In the genomic region with DNA sequence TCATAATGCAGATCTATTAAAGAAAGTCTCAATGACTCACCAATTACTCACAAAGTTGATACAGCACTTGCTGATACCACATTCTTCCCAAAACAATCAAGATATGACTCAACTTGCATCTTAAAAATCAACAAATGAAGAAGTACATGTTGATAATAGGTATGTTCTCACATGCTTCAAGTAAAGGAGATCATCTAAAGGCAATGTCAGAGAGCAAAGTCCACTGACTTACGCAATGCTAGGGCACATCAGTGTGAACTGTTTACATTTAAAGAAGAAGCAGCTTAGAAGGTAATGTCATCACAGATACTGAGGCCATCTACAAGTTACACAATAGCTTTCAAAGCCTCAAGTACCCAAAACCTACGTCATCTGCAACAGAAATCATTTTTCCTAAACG, we compare ENCODE assay signal across 15 mouse cellular contexts. TPM values are rescaled to one million over a fixed set of nuclear protein-coding genes. Genes with fewer than 3 reads are reported as not detected.
DNase-seq lines count a peak whose midpoint lies in the region; ATAC-seq and TF ChIP-seq lines count a peak whose summit lies in the region.
"Had no signal": no experiment of that assay in that cellular context is flagged by ENCODE, and none has a peak within 500 bp of the region (broad histone marks: within the 10 kb centered on the region; RNA-seq: fewer than 3 reads in every experiment).

No protein-coding gene starts in this region.

- intact Hi-C loops in left cerebral cortex, adult 2 months (cut with DNase I) = no loop called here

- no peaks in the 10 kb centered on the region for H3K36me3 ChIP-seq in C2C12 (ENCODE audit: control insufficient read depth, insufficient read depth)
- H3K36me3 ChIP-seq: embryonic facial prominence, embryonic 12.5 days; heart, embryonic 15.5 days; hindbrain, embryonic 13.5 days; midbrain, embryonic 12.5 days had no signal

- no peak for TF ChIP-seq CTCF in C2C12 (IDR thresholded peaks at IDR 0.05; ENCODE audit: control insufficient read depth, insufficient read depth, insufficient read length)
- TF ChIP-seq CTCF in left cerebral cortex, adult 2 months (IDR thresholded peaks at IDR 0.05) = no peak

- ATAC-seq in granulocyte monocyte progenitor cell, adult 5-6 weeks (replicated peaks; ENCODE audit: poor library complexity, severe bottlenecking) = peak; percentile 96
- ATAC-seq in monocyte, adult 5-6 weeks (replicated peaks; ENCODE audit: insufficient number of reproducible peaks, low FRiP score, low TSS enrichment, poor library complexity, severe bottlenecking) = peak; percentile 95

- peak; percentile 65 for DNase-seq in 3T3-L1 (ENCODE audit: low read depth, low spot score)
- DNase-seq in cerebellum, adult 11-12 months = no peak
- DNase-seq in layer of hippocampus, adult 8-10 months (ENCODE audit: low spot score in 2 of 2) = no peak
- DNase-seq in left cerebral cortex, adult 2 months (ENCODE audit: extremely low spot score in 1 of 2, low spot score in 2 of 2) = no peak
- DNase-seq: adrenal gland, postnatal 25 days; cerebellum, postnatal 36 days; lung, embryonic 14.5 days had no signal

- H3K4me3 ChIP-seq in C2C12 (ENCODE audit: insufficient read depth, poor library complexity, severe bottlenecking) = no peak overlapping the region
- H3K4me3 ChIP-seq in left cerebral cortex, adult 2 months = no peak overlapping the region
- H3K4me3 ChIP-seq: embryonic facial prominence, embryonic 12.5 days; heart, embryonic 15.5 days; hindbrain, embryonic 13.5 days; layer of hippocampus, adult 2 months; midbrain, embryonic 12.5 days had no signal

- no peaks in the 10 kb centered on the region for H3K27me3 ChIP-seq in C2C12 (ENCODE audit: control insufficient read depth, insufficient read depth, insufficient read length)
- H3K27me3 ChIP-seq: embryonic facial prominence, embryonic 12.5 days; heart, embryonic 15.5 days; hindbrain, embryonic 13.5 days; midbrain, embryonic 12.5 days had no signal

- no peak overlapping the region for H3K27ac ChIP-seq in left cerebral cortex, adult 2 months
- H3K27ac ChIP-seq: embryonic facial prominence, embryonic 12.5 days; heart, embryonic 15.5 days; hindbrain, embryonic 13.5 days; layer of hippocampus, adult 2 months; midbrain, embryonic 12.5 days had no signal

- no peaks in the 10 kb centered on the region for H3K79me3 ChIP-seq in C2C12 (ENCODE audit: low read depth)

- no peaks in the 10 kb centered on the region for H3K79me2 ChIP-seq in C2C12 (ENCODE audit: control insufficient read depth, insufficient read depth)

- H3ac ChIP-seq in C2C12 (ENCODE audit: control insufficient read depth, insufficient read length, low read depth) = no peak overlapping the region

TF ChIP-seq in C2C12, 6 proteins besides CTCF, POLR2A, EP300 and RAD21:
- peak; percentile 96 for TF ChIP-seq CEBPB (IDR thresholded peaks at IDR 0.05; ENCODE audit: low read depth)
- TF ChIP-seq MYOG (IDR thresholded peaks at IDR 0.05; ENCODE audit: control insufficient read depth, extremely low read depth, insufficient read length) = no peak
- TF ChIP-seq MAX (IDR thresholded peaks at IDR 0.05) = no peak
- peak; percentile 93 for TF ChIP-seq FOSL1 (IDR thresholded peaks at IDR 0.05; ENCODE audit: insufficient read depth, low read length, poor library complexity, severe bottlenecking)

RNA-seq across cellular contexts. Expression of a gene that starts 7.0 kb away (rescaled TPM):
- 3.6 TPM for polyA plus RNA-seq in C2C12 (2012; fragmentation: generic; extraction: Trizol)
- 5.7 and 19.7 TPM in 2 replicates for total RNA-seq in granulocyte monocyte progenitor cell, adult 5-6 weeks (2014; fragmentation: Nextera tagmentation)
- total RNA-seq in granulocyte monocyte progenitor cell, adult 5-6 weeks (2017) = 21.6 and 22.9 TPM in 2 replicates
- total RNA-seq in monocyte, adult 5-6 weeks (2017) = 40.5 to 65.8 TPM (median 56.7 TPM) in 3 replicates
- total RNA-seq in layer of hippocampus, adult 8-10 months (2022) = 10 to 100 TPM; 66.9 to 69.6 (median 68.6) TPM
- total RNA-seq in left cerebral cortex, adult 2 months (2021) = 10 to 100 TPM; 81.9 to 89.9 TPM
